Mouse (Mus musculus) adrenal gland, adult (tissue): ENCODE measurements around the gene Nid2.
A peak's percentile ranks its signal among the peaks of the same experiment; 100 is the strongest.

Source experiments
- DNase-seq, 2 experiments: peaks; one replicate each; pipeline ENCODE4 v3.0.0; 2022 to 2023; ENCODE audit warnings: low spot score in 1 of 2; ENCODE audit not compliant: inconsistent age in 2 of 2

The Nid2 gene

DNA sequence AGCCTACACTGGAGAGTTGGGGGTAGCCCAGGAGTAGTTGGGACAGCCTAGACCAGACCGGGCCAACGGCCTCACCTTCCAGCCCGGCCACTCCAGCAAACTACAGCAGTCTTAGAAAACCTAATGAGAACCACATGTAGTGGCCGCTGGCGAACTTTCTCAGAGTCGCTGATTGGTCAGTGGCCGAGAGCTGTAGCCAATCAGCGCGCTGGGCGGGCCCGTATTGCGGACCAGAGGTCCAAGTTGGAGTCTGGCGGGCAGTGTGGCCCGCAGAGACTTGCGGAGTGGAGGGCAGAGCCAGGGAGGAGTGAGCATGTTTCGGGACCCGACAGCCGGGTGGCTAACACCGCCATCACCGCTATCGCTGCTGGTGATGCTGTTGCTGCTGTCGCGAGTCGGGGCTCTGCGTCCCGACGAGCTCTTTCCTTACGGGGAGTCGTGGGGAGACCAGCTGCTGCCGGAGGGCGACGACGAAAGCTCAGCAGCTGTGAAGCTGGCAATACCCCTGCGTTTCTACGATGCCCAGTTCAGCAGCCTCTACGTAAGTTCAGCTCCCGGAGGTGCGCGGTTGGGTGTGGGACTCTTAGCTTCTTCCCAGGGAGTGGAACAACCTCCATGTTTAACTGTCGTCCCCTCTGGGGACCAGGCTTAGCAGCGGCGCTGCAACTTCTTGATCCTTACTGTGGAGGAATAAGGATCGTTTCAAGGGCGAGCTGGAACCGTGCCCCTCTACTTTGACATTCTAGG lies at the start of gene Nid2:
TSS of gene Nid2 (plus strand) at position 241 of the 747 bp plus-strand sequence.
- DNase-seq: peak; percentile 88 to 96

GRCm38 (mm10) chr14:19701546-19701945 lies 49.5 kb upstream of the Nid2 start:
- DNase-seq: no peak

- peak; percentile 69 to 89 for DNase-seq
These were observed 45.4 kb upstream of the Nid2 start for GRCm38 (mm10) chr14:19705649-19706048.

- DNase-seq: peak; percentile 61 to 91
These were observed 44.6 kb upstream of the Nid2 start for GRCm38 (mm10) chr14:19706454-19706853.

GRCm38 (mm10) chr14:19706997-19707396 lies 44.1 kb upstream of the Nid2 start:
- DNase-seq: no peak

DNA sequence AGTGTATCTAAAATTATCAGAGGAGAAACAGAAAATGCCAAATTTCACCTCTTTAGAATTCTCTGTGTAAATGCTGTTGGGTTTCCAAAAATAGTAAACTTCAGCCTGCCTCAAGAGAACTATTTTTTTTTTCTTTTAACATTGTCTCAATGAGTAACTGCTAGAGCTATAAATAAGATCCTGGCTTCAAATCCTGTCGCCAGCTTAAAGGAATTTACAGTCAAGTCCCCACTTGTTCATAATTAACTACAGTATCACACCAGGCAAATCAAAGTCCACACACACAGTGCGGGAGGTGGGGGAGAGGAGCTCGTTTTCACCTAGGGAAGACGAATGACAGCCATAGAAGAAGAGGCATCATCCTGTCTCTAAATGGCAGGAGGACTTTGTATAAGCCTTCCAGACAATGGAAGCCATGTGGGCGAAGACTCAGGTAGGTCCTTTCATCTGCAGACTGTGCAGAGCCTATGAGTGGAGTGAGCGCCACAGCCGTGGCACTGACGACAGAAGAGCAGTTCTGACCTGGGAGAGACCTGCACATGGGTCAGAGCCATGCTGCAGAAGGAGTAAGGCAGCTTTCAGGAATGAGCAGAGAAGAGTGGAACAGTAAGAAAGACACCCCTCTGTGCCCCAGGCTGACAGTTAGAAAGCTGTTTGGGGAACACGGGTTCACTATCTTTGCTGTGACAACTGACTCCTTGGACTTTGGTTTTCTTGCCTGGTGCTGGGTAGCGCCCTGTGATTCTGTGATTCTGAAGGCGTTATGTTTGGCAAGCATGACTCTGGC lies 43.2 kb upstream of the Nid2 start:
- DNase-seq: no peak

DNA sequence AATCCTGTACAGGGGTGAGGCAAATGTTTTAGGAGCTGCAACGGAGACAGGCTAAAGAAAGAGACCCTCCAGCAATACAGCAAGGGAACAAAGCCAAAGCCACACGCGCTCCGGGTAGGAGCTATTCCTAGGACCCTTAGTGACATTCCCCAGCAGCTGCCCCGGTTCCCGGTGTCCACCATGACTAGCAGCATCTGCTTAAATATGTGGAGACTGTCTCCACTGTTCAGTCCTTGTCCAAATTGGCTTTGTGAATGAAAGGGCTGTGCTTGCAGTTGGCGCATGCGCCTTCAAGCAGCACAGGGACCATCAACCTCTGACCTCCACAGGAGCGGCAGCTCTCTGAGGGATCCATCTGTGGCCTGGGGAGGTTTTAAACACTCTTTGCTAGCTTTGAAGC lies 41.9 kb upstream of the Nid2 start:
- DNase-seq: no peak

- DNase-seq: no peak
These were observed 39.3 kb upstream of the Nid2 start for GRCm38 (mm10) chr14:19711771-19712170.

DNA sequence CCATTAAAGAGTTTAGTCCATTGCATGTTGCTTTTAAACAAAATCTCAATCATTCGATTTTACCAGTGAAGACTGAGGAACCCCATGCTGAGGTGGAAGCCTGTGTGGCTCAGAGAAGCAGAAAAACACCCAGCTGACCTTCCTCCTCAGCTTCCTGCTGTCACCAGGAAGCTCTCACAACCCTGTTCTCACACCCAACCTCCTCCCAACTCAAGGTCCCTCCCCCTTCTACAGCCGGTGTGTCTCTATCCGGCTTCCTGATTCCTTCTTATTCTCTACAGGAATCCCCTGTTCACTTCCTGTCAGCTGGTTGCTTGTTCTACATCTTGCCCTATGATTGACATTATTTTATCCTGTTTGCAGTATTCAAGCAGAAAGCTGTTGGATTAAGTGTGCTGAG lies 38.0 kb upstream of the Nid2 start:
- DNase-seq: peak in 1 of 2 experiments; percentile 31

GRCm38 (mm10) chr14:19719077-19719476 lies 32.0 kb upstream of the Nid2 start:
- no peak for DNase-seq

DNA sequence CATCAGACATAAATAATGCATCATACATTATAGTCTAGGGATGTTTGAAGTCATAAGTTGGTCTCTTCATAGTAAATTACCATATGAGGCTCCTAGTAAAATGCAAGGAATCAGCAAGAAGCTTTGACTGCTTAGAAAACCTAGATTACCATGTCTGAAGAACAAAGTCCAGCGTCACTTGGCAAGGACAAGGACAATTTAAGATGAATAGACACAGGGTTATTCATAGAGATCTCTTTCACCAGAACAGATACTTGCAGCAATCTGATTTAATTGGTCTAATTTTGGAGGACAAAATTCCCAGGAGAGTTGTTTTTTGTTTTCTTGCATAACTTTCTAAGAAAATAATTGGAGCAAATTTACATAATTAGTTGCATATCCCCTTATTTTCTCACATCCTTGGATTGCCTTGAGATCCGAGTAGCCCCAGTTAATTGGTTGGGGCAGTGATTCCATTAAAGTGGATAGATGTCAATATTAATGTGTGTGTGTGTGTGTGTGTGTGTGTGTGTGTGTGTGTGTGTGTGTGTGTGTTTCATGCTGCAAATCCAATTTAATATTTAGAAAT lies 30.9 kb upstream of the Nid2 start:
- DNase-seq: peak in 1 of 2 experiments; percentile 48

DNA sequence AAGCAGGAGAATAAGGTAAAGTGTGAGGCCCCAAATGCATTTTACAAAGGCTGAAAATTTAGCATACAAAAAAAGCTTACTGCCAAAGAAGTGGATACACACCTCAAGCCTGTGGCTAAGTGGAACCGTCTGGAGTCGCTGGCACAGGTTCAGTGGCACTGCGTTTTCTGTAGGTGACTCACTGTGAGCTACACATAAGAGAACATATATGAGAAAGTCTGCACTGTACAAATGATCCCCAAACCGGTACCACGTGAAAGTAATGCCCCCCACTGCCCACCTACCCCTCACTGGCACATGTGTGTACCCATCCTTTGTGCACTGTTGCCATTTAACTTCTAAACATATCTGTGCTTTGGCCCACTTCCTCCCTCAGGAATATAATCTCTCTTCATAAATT lies 22.8 kb upstream of the Nid2 start:
- peak; percentile 29 to 70 for DNase-seq

- peak; percentile 67 to 91 for DNase-seq
These were observed 22.3 kb upstream of the Nid2 start for GRCm38 (mm10) chr14:19728737-19729136.

DNA sequence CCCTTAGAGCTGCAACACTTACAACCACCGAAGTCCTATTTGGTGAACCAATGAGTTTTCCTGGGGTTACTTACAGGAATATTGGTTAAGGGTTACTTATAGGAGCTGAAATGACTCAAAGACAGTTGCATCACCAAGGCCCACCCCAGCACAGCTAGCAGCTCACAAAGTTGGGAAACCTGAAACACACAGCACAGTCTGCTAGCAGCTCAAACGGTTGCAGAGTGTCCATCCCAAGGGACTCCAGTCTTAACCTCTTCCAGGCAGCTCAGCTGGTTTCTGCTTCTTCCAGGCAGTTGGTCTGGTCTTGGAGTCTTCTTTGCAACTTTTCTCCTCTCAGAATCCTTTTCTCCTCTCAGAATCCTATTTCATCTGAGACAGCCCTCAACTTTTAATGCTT lies 19.0 kb upstream of the Nid2 start:
- DNase-seq: no peak

- peak; percentile 31 to 80 for DNase-seq
These were observed 17.4 kb upstream of the Nid2 start for GRCm38 (mm10) chr14:19733490-19734282.

GRCm38 (mm10) chr14:19735303-19735702 lies 15.8 kb upstream of the Nid2 start:
- peak in 1 of 2 experiments; percentile 30 for DNase-seq

DNA sequence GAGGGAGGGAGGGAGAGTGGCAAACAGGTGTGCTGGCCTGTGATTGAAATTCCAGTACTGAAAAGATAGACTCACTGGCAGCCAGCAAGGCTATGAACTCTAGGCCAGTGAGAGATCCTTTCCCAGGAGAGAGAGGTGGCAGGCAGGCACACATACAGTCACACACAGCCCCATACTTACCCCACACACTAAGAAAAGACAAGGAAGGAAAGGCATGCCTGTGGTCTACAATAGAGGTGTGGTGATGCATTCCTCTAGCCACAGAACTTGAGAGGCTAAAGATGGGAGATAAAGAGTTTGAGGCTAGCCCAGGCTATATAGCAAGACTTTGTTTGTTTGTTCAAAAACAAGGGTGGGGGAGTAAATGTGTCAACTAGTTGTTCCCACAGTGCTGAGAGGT lies 13.5 kb upstream of the Nid2 start:
- no peak for DNase-seq

DNA sequence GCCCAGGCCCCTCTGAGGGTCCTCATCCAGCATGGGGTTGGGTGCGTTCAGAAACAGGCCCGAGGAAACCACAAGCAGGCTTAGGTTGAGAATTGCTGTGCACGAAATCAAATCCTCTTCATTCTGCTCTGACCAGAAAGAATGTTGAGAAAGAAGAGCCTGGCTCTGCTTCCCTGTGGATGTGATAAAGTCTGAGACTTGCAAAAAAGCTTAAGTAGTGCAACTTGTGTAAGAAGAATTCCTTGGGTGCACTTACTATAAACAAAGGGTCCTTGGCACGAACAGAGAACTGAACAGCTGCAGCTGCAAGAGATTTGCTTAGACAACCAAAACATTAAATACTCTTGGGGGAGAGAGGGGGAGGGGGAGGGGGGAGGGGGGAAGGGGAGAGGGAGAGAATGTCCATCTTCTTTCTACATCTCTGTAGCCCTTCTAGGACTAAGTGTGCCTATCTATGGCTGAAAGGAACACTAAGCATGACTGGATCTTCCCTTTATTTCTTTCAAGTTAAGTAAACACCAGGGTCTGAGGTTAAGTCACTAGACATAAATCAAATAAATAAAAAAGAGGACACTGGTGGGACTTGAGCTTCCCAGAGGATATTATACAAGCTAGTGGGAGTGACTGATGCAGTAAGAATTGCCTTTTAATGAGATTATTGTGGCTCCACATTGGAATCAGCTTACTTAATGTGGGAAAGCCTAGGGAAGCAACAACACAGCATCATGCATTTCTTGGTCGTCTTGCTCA lies 12.8 kb upstream of the Nid2 start:
- DNase-seq: no peak

- no peak for DNase-seq
These were observed 11.5 kb upstream of the Nid2 start for GRCm38 (mm10) chr14:19739416-19740146.
